Mouse (Mus musculus): Measurements from ENCODE around the gene 4930453N24Rik. TPM values are rescaled to one million over a fixed set of nuclear protein-coding genes. Genes with fewer than 3 reads are reported as not detected.

4930453N24Rik gene
- polyA plus RNA-seq (2015; fragmentation: Nextera tagmentation; extraction: Ambion mirVana) = 19.4 and 20.4 TPM in 2 replicates

DNA sequence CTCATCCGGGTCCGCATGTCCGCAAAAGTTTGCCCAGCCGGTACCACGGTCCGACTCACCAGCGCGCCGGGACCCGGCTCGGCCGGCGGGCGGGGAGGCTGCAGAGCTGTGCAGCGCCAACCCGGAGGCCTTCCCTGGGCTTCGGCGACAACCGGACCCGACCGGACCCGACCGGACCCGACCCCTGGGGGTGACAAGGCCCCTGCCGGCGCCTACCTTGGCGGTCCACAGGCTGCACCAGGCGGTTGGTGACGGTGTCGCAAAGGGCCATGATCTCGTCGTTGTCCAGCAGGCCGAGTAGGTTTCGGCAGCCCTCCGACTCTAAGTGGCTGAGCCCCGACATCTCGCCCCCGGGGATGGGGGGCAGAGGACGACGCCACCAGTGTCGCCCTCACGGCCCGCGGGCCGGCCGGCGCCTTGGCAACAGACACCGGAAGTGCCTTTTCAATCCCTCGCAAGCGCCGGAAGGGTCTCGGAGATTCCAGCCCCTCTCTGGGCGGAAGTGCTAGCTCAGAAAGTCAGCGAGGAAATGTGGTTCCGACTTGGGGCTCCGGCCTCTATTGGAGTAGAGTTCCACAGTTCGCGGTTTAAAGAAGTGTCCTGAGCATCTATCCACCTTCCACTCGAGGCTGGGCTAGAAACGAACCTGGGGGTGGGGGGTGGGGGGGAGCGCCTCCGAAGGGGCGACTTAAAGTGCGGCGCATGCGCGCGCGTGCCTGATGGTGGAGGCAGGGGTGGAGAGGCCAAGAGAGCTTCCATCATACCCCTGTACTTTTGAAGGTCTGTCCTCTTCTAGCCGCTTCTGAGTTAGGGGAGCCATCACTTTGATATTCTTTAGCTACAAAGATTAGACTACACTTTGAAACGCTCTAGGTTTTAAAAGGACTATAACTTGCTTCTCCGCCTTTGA is at the start of gene 4930453N24Rik:
4930453N24Rik (minus strand) TSS at position 641 of the 910 bp plus-strand sequence.
- Histone ChIP-seq H3K9me3 (ENCODE audit: low read length) (no peaks in the 10 kb centered on the region), H3K9ac (replicated peaks; ENCODE audit: low read depth) (peak within 1 kb of the TSS; percentile 93), H3K36me3 (ENCODE audit: insufficient read depth, low read length) (no peaks in the 10 kb centered on the region; the same call in 1 of the 2 replicates), H3K27ac (ENCODE audit: low read length) (peak within 1 kb of the TSS; percentile 91), H3K27me3 (replicated peaks; ENCODE audit: insufficient read depth, low read length) (no peaks in the 10 kb centered on the region), H3K4me3 (ENCODE audit: low read depth, low read length) (peak within 1 kb of the TSS; percentile 89), H3K4me1 (ENCODE audit: insufficient read depth, low read depth, low read length) (no peaks in the 10 kb centered on the region; the same call in 1 of the 2 replicates), H3K4me2 (replicated peaks; ENCODE audit: low read depth, low read length) (peak within 1 kb of the TSS; percentile 59)
- ATAC-seq (peak; percentile 96), DNase-seq (ENCODE audit: low spot score) (peak; percentile 95)
- WGBS = 2% methylated on average over 71 of the region's 72 CpGs
- no peak; the same call in 1 of the 2 replicates for TF ChIP-seq EP300 (IDR thresholded peaks at IDR 0.05)
- no peak for TF ChIP-seq CTCF (IDR thresholded peaks at IDR 0.05)

DNA sequence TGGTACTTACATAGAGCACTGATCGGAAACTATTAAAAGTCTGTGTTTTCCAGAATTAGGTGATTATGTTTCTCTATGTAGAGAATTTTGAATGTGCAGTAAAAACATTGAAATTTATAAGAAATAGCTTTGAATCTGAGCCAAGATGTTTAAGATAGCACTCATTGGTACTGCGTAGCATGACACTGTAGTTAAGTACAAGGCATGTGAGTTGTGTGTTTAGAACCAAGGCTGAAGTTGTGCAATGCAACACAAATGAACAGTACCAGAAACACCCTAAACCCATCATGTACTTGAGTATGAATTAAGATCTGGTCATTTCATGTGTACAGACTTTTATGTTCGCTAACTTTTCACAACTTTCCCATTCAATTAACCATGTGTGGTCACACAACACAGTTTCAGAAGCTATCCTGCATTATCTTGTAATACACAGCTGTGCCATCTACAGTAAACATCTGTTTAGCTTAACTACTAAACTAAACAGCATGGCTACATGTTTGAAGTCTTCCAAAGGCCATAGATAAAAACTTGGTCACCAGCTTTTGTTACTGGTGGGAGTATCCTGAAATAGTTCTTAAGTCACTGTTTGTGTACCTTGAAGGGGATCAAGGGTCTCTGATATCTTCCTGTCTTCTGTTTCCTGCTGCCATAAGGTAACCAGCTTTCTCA is 46.3 kb upstream of the 4930453N24Rik start:
- Histone ChIP-seq H3K27ac (ENCODE audit: low read length) (no peak overlapping the region), H3K4me1 (ENCODE audit: insufficient read depth, low read depth, low read length) (no peaks in the 10 kb centered on the region), H3K4me3 (ENCODE audit: low read depth, low read length) (no peak overlapping the region), H3K27me3 (replicated peaks; ENCODE audit: insufficient read depth, low read length) (no peaks in the 10 kb centered on the region), H3K9me3 (ENCODE audit: low read length) (no peaks in the 10 kb centered on the region), H3K4me2 (replicated peaks; ENCODE audit: low read depth, low read length) (no peak overlapping the region), H3K36me3 (ENCODE audit: insufficient read depth, low read length) (peaks cover 4% of the 10 kb centered on the region; the same call in 1 of the 2 replicates), H3K9ac (replicated peaks; ENCODE audit: low read depth) (no peak overlapping the region)
- ATAC-seq = no peak
- no peak for DNase-seq (ENCODE audit: low spot score)
- TF ChIP-seq CTCF (IDR thresholded peaks at IDR 0.05) (no peak), EP300 (IDR thresholded peaks at IDR 0.05) (no peak)
- 91% methylated on average over 3 of the region's 3 CpGs for WGBS

DNA sequence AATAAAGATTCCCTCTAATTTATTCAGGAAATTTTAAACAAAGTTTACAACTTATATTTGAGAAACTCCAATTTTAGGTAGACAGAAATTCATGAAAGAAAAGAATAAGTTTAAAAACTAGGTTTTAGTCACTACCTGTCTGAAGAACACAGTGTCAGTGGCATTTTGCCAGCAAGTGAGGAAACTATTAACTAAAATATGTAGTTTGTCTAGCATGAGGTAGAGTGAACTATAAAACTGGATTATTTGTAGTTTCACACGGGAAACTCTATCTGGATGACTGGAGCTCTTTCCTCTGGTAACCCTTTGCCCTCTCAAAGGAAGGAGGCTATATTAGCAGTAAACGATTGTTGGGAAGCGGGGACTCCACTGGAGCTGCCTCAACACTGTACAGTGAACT is 32.1 kb upstream of the 4930453N24Rik start:
- H3K4me1 ChIP-seq (ENCODE audit: insufficient read depth, low read depth, low read length) = no peaks in the 10 kb centered on the region
- TF ChIP-seq EP300 (IDR thresholded peaks at IDR 0.05) (no peak), CTCF (IDR thresholded peaks at IDR 0.05) (no peak)
- WGBS = 63% methylated on average over 3 of the region's 3 CpGs
- H3K4me2 ChIP-seq (replicated peaks; ENCODE audit: low read depth, low read length) = no peak overlapping the region
- no peaks in the 10 kb centered on the region for H3K27me3 ChIP-seq (replicated peaks; ENCODE audit: insufficient read depth, low read length)
- H3K9me3 ChIP-seq (ENCODE audit: low read length) = no peaks in the 10 kb centered on the region
- no peaks in the 10 kb centered on the region for H3K36me3 ChIP-seq (ENCODE audit: insufficient read depth, low read length)
- no peak overlapping the region for H3K4me3 ChIP-seq (ENCODE audit: low read depth, low read length)
- ATAC-seq (no peak), DNase-seq (ENCODE audit: low spot score) (no peak)
- H3K27ac ChIP-seq (ENCODE audit: low read length) = no peak overlapping the region
- no peak overlapping the region for H3K9ac ChIP-seq (replicated peaks; ENCODE audit: low read depth)

DNA sequence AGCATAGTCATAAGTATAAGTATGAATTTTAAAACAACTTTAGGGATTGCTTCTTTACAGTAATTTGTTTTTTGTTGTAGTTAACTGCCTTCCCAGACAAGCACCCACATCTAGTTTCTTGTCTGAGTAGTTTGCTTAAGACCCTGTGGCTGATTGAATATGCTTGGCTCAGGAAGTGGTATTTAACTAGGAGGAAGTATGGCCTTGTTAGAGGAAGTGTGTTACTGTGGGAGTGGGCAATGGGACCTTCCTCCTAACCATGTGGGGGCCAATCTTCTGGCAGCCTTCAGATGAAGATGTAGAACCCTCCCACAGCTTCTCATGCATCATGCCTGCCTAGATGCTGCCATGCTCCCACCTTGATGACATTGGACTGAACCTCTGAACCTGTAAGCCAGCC is 30.7 kb upstream of the 4930453N24Rik start:
- H3K4me1 ChIP-seq (ENCODE audit: insufficient read depth, low read depth, low read length) = no peaks in the 10 kb centered on the region
- H3K9me3 ChIP-seq (ENCODE audit: low read length) = no peaks in the 10 kb centered on the region
- no peak overlapping the region for H3K9ac ChIP-seq (replicated peaks; ENCODE audit: low read depth)
- H3K27me3 ChIP-seq (replicated peaks; ENCODE audit: insufficient read depth, low read length) = no peaks in the 10 kb centered on the region
- H3K4me3 ChIP-seq (ENCODE audit: low read depth, low read length) = no peak overlapping the region
- H3K36me3 ChIP-seq (ENCODE audit: insufficient read depth, low read length) = no peaks in the 10 kb centered on the region
- DNase-seq (ENCODE audit: low spot score) = no peak
- no peak overlapping the region for H3K4me2 ChIP-seq (replicated peaks; ENCODE audit: low read depth, low read length)
- H3K27ac ChIP-seq (ENCODE audit: low read length) = no peak overlapping the region
- no peak for TF ChIP-seq CTCF (IDR thresholded peaks at IDR 0.05)
- TF ChIP-seq EP300 (IDR thresholded peaks at IDR 0.05) = no peak
- ATAC-seq = no peak

DNA sequence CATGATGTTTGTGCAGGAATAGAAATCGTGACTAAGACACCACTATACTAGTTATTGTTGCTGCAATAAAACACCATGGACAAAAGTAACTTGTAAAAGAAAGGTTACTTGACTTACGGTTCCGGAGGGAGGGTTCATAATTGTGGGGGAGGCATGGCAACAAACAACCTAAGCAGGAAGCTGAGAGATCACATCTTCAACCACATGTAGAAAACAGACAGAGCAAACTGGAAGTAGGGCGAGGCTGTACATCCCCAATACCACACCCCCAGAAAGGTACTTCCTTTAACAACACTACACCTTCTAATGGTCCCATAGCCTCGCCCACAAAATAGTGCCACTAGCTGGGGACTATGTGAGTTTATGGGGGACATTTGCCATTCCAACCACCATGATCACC is 29.4 kb upstream of the 4930453N24Rik start:
- no peaks in the 10 kb centered on the region for H3K4me1 ChIP-seq (ENCODE audit: insufficient read depth, low read depth, low read length)
- no peaks in the 10 kb centered on the region for H3K9me3 ChIP-seq (ENCODE audit: low read length)
- no peaks in the 10 kb centered on the region for H3K36me3 ChIP-seq (ENCODE audit: insufficient read depth, low read length)
- no peak overlapping the region for H3K4me3 ChIP-seq (ENCODE audit: low read depth, low read length)
- TF ChIP-seq EP300 (IDR thresholded peaks at IDR 0.05) (no peak), CTCF (IDR thresholded peaks at IDR 0.05) (no peak)
- 95% methylated on average over 5 of the region's 5 CpGs for WGBS
- ATAC-seq (no peak), DNase-seq (ENCODE audit: low spot score) (no peak)
- H3K4me2 ChIP-seq (replicated peaks; ENCODE audit: low read depth, low read length) = no peak overlapping the region
- H3K9ac ChIP-seq (replicated peaks; ENCODE audit: low read depth) = no peak overlapping the region
- H3K27ac ChIP-seq (ENCODE audit: low read length) = no peak overlapping the region
- no peaks in the 10 kb centered on the region for H3K27me3 ChIP-seq (replicated peaks; ENCODE audit: insufficient read depth, low read length)

DNA sequence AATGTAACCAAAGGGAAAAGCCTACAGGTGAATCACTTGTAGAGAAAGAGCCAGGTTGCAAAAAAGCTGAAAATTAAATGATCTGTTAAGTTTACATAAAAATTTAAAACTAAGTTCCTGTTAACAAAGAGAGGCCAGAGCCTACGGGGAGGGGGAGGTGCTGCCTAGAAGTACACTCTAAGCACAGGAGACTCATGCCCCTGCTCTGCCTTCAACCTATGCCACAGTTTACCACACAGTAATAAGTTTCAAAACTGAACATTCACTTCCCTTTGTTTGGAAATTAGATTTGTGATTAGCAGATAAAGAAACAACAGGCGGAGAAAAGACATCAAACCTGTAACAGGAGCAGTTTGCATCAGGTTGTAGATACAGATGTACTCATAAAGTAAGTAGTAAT is 23.8 kb upstream of the 4930453N24Rik start:
- Histone ChIP-seq H3K4me1 (ENCODE audit: insufficient read depth, low read depth, low read length) (no peaks in the 10 kb centered on the region), H3K9me3 (ENCODE audit: low read length) (no peaks in the 10 kb centered on the region), H3K27me3 (replicated peaks; ENCODE audit: insufficient read depth, low read length) (no peaks in the 10 kb centered on the region), H3K27ac (ENCODE audit: low read length) (no peak overlapping the region), H3K36me3 (ENCODE audit: insufficient read depth, low read length) (no peaks in the 10 kb centered on the region), H3K9ac (replicated peaks; ENCODE audit: low read depth) (no peak overlapping the region), H3K4me3 (ENCODE audit: low read depth, low read length) (no peak overlapping the region), H3K4me2 (replicated peaks; ENCODE audit: low read depth, low read length) (no peak overlapping the region)
- ATAC-seq (no peak), DNase-seq (ENCODE audit: low spot score) (no peak)
- 66% methylated on average over 2 of the region's 2 CpGs for WGBS
- TF ChIP-seq EP300 (IDR thresholded peaks at IDR 0.05) (no peak), CTCF (IDR thresholded peaks at IDR 0.05) (no peak)

Data from lung, postnatal 0 days (tissue).